Mouse (Mus musculus): ENCODE measurements around the gene Cyth2.

The Cyth2 gene

DNA sequence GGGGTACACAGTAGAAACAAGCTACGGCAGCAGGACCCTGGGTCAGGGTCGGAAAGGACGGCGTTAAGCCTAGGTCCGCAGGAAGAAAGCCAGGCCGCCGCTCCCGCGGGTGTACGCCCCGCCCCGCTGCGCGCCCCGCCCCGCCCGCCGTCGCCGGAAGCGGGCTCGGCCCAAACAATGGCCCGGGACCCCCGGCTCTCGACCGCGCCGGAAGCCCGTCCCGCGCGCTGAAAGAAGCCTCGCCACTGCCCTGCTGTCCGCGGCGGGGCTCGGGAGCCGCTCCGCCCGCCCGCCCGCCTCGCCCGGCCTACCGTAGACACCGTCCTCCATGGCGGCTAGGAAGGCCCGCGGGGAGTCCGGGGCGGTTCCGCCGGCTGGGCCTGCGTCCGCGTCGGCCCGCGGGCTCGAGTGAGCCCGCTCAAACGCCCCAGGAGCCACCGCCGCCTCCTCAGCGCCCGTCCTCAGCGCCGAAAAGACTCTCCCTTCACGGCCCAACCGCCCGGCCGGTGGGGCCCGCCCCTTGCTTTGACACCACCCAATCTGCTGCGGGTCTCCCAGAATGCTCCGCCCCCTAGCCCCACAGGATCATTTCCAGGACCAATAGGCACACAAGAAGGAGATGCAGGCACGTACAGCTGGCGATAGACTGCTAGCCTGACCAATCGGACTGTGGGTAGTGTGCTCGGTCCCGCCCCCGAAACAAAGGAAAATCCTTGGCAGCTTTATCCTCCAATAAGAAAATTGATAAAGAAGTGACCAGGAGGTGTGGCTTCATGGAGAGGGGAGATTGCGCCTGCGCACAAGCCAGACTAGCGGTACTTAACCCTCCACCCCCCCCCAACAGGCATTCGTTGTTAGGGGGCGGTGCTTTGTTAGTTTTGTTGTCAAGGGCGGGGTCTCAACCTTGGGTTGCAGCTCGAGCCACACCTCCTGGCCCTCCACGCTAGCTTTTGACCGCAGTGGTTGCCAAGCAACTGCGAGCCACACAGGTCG, at the start of gene Cyth2:
TSS of gene Cyth2 (minus strand) at position 795 of the 993 bp plus-strand sequence.
- DNase-seq = peak; percentile 99 to 100

- DNase-seq = no peak
These were observed 48.4 kb upstream of the Cyth2 start for GRCm38 (mm10) chr7:45862804-45863203.

DNA sequence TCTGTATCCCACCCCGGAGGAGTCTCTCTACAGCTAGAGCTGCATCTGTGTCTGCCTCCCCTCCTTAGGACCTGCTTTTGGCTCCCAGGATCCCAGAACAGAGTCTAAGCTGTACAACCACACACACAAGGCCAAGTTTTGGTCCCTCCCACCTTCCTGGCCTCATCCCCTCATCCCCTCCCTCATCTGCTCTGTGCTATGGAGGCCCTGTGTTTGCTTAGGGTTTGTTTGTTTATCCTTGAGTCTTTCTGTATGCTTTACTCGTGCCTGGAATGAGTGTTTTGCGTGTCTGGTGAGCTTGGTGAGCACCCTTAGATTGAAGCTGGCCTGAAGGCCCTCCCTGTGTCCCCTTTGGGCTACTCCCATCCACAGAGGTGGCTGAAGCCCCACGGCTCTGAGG, 44.6 kb upstream of the Cyth2 start:
- no peak for DNase-seq

DNA sequence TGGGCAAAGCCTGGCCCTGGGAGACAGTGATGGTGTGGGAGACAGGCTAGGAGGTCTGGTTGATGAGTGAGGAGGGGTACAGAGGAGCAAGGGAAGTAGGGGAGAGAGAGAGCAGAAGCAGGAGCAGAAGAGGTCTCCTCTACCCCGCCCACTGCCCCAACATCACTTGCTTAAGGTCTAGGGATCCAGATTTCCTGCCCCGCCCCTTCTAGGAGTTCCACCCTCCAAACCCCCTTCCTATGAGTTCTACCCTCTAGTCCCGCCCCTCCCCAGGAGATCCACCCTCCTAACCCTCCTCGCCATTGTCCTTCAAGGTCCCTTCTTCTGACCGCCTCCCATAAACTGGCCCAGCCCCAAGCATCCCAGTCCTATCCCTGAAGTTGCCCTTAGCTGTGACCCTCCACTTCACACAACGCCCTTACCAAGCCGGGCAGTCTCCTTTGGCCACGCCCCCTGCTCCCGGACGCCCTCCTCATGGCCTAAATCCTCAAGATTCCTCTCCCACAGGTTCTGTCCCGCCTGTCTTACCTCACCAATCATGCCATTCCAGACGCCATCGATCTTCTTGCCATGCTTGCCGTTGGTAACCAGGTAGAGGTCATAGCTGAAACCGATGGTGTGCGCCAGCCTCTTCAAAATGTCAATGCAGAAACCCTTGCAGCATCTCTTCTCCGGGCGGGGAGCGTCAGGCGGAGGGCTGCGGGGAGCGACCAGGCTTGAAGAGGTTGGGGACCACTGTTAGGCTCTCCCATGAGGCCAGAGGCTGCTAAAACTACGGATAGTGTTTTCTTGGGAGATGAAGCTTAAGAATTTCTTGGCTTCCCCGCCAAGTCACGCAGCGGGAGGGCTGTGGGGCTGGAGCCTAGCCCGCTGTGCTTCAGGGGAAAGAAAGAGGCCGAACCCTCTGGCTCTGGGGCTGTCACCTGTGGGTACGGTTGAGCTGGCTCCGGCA, 42.8 kb upstream of the Cyth2 start:
- no peak for DNase-seq

GRCm38 (mm10) chr7:45853089-45853488, 38.7 kb upstream of the Cyth2 start:
- no peak for DNase-seq

DNA sequence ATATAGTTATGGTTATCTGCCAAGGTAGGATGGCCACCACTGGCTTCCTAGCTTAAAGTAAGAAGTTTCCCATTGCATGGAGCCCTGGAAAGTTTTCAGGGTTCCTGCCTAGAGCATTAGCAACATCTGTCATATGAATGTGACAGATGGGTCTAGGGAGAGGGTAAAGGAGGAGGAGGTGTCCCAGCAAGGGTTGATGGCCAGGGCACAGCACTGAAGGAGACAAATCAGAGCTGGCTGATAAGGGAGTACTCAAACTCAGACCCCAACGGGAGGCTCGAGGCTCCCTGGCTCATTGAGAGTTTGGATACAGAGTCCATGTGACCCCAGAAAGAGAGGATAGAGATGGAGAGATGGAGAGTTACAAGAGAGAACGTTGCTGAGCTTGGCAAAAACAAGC, 36.3 kb upstream of the Cyth2 start:
- no peak for DNase-seq

DNA sequence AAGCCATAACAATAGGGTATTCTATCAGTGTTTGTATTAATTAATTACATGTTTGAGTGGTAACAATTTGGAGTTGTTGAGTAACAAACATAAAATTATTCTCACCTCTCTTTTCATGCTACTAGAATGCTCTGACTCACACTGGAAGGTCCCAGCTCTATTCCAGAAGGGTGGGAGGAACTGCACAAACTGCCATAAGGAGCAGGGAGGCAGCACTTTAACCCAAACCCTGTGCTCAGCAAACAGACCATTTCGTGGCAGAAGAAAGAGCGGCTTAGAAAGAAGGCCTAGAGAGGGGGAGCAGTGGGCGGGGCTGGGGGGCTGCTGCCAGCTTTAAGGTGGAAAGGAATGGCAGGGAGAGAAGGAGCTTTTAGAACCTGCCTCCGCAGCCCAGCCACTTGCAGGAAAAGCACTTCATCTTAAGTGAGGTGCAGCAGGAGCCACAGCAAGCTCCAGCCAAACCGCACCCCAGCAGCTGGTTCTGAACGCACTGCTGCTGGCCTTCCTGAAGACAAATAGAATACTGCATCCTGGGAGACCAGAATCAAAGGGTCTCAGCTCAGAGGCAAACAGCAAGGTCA, 34.2 kb upstream of the Cyth2 start:
- DNase-seq = no peak

DNA sequence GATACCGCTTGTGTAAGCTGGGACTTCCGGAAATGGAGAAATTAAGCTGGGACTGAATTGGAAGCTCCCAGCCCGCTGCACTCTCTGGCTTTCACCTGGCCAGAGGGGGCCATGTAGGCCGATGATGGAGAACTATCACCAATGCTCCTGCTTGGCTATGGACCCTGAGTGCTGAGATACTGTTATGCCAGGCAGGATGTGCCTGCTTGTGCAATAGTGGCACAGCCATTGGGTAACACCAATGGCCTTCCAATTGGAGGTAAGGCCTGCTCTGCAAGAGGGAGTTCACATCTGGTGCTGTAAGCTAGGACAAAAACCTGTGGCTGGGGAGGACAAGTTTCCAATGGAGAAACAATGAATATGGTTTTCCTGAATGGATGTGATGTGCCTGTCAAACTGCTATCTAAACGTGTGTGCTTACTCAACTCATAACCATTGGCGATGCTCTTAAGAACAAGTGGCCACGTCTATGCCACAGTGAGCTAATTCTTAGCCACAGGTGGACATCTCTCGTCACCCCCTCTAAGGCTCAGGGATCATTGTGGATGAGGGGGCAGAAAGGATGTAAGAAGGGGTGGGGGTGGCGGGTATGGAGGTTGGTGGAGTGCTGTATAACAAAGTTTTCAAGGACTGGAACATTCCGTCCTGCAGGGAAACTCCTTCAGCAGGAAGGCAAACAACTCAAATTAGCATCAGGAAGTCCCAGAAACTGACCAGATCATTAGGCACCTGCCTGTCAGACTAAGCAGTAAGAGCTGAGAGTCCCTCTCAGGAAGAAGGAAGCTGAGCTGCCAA, 28.8 kb upstream of the Cyth2 start:
- DNase-seq = no peak

GRCm38 (mm10) chr7:45833924-45834323, 19.5 kb upstream of the Cyth2 start:
- no peak for DNase-seq

- peak; percentile 26 to 33 for DNase-seq
These were observed 18.9 kb upstream of the Cyth2 start for GRCm38 (mm10) chr7:45833148-45833790.

GRCm38 (mm10) chr7:45832428-45832827, 18.0 kb upstream of the Cyth2 start:
- DNase-seq = no peak

- no peak for DNase-seq
These were observed 16.7 kb upstream of the Cyth2 start for GRCm38 (mm10) chr7:45831128-45831525.

DNA sequence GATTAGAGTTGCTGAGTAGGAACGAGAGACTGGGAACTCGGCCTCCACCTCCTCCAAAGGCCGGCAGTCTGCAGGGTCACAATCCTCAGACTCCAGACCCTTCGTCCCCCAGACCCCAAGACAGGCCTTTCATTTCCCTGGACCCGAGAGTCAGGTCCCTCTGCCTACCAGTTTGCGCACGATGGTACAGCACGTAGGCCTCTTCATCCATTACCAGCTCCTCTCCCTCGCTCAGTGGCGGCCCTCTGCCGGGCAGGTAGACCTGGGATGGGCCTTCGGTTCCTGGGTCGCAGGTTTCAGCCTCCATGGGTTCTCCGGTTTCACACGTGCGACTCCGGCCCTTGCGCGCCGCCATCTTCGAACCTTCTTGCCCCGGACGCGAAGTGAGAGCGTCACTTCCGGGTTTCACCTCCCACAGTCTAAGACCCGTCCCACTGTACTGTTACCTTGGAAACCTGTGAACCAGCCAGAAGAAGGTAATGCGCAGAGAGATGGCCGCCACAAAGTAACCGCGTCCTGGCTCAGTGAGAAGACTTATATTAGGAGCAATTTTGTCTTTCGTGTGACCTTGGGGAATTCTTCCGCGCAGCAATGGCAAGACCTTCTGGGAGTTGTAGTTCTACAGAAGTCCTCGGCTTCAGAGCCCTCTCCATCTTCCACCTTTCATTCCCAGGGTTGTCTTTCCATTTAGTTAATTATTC, 16.2 kb upstream of the Cyth2 start, which contains the start of gene Grwd1:
TSS of gene Grwd1 (minus strand) at position 518 of the 701 bp plus-strand sequence.
- peak; percentile 88 to 90 for DNase-seq

GRCm38 (mm10) chr7:45826631-45827030, 12.2 kb upstream of the Cyth2 start:
- DNase-seq = no peak

- no peak for DNase-seq
These were observed 10.2 kb upstream of the Cyth2 start, which contains the start of gene Kcnj14 for GRCm38 (mm10) chr7:45824598-45824997. Kcnj14 (minus strand) TSS chr7:45824782.

- no peak for DNase-seq
These were observed 6.5 kb upstream of the Cyth2 start for GRCm38 (mm10) chr7:45820913-45821312.

GRCm38 (mm10) chr7:45819843-45820242, 5.5 kb upstream of the Cyth2 start:
- DNase-seq = no peak

DNA sequence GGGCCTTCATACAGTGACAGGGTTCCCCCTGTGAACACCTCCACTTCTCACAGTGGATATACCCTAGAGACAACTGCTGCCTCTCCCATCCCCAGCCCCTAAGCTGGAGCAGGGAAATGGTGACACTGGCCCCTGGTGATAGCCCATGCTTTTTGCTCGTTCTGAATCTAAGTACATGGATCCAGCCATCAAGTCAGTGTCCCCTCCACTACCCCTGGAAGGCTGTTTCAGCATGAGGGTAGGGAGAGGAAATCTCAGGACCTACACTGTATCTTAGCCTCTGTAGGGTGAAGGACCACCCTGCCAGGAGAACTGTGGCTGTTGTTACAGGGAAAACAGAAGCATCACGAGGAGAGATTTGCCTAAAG, 1.6 kb upstream of the Cyth2 start:
- DNase-seq = no peak

GRCm38 (mm10) chr7:45815323-45815983, 1.1 kb upstream of the Cyth2 start:
- no peak for DNase-seq

DNA sequence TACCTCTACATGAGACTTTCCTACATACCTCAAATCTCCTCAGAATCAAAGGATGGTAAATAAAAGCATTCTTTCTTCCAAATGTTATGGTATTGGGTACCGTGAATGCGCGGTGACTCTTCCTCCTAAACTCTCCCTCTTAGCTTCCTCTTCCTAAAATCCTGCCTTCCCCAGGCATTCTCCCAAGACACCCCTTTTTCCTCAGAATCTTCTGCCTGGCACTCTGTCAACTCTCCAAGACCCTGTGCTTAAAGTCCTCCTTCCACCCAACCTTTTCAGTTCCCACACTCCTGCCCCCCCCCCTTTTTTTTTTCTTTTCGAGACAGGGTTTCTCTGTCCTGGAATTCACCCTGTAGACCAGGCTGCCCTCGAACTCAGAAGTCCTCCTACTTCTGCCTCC, 460 bp upstream of the Cyth2 start:
- no peak for DNase-seq
